Mouse (Mus musculus) kidney, embryonic 14.5 days (tissue): Measurements from ENCODE around the gene Trim46. TPM values are rescaled to one million over a fixed set of nuclear protein-coding genes. Genes with fewer than 3 reads are reported as not detected.

Source experiments
- ATAC-seq: fragments of 200-750 bp; cut with Nextera tagmentation; 2 replicates; pipeline ENCODE4 v1.8.0; 2017; ENCODE audit warnings: moderate number of reproducible peaks, mild to moderate bottlenecking, moderate TSS enrichment, moderate library complexity; ENCODE audit not compliant: low FRiP score, low TSS enrichment
- H3K27ac ChIP-seq: fragments of 300-500 bp; sonication (generic); 2 replicates; pipeline ENCODE4 v1.5.1; 2014; ENCODE audit warnings: low read depth, mild to moderate bottlenecking, low read length, moderate library complexity, mixed read lengths
- H3K27me3 ChIP-seq: fragments of 300-500 bp; sonication (generic); 2 replicates; pipeline ENCODE4 v1.6.1; 2014; ENCODE audit warnings: mild to moderate bottlenecking, low read length; ENCODE audit not compliant: control insufficient read depth, insufficient read depth
- H3K36me3 ChIP-seq: fragments of 300-500 bp; sonication (generic); 2 replicates; pipeline ENCODE4 v1.6.1; 2014; ENCODE audit warnings: low read length, mixed read lengths; ENCODE audit not compliant: control insufficient read depth, insufficient read depth
- H3K4me1 ChIP-seq: fragments of 300-500 bp; sonication (generic); 2 replicates; pipeline ENCODE4 v1.6.1; 2014; ENCODE audit warnings: low read length, mixed read lengths; ENCODE audit not compliant: control insufficient read depth, insufficient read depth
- H3K4me2 ChIP-seq: fragments of 300-500 bp; sonication (generic); replicated peaks from 2 replicates; pipeline ENCODE4 v1.6.1; 2014; ENCODE audit warnings: low read depth, mild to moderate bottlenecking, low read length
- H3K4me3 ChIP-seq: fragments of 300-500 bp; sonication (generic); 2 replicates; pipeline ENCODE4 v1.5.1; 2014; ENCODE audit warnings: mild to moderate bottlenecking, low read length
- H3K9ac ChIP-seq: fragments of 300-500 bp; sonication (generic); 2 replicates; pipeline ENCODE4 v1.6.1; 2014; ENCODE audit warnings: low read depth, mild to moderate bottlenecking, low read length, moderate library complexity
- H3K9me3 ChIP-seq: fragments of 300-500 bp; sonication (generic); 2 replicates; pipeline ENCODE4 v1.6.1; 2016; ENCODE audit warnings: low read length; ENCODE audit not compliant: control insufficient read depth
- WGBS: fragments of 180-500 bp; shearing (Covaris S2); extraction: QIAGEN DNeasy Blood & Tissue Kit; methylation state at CpG from one replicate; pipeline ENCODE4 v1.1.7; 2014; 5-methylcytosine and 5-hydroxymethylcytosine counted together
- polyA plus RNA-seq: library from polyadenylated mRNA; unstranded; fragments of >200 nt; fragmentation: Nextera tagmentation; extraction: Ambion mirVana; gene quantifications from 2 replicates; pipeline ENCODE4 v1.2.1, GENCODE M21; 2014

Trim46 gene
- polyA plus RNA-seq, 1 experiment from 2014 or later = 3.6 TPM

DNA sequence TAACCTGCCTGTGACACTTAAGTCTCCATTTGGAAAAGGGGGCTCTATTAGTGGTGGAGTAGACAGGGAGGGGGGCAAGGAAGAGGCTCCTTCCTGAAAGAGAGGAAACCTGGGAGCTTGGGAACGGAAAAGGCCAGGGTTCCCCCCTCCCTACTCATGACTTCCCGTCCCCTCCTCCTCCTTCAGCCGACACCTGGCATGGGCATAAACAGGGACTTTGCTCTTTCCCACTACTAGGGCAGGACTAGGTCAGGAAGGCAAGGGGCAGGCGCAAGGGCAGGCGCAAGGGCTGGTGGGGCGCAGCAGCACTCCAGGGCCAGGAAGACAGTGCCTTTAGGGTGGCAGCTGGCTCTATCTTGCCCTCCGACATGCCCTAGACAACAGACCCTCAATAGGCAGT lies 32.0 kb upstream of the Trim46 start:
- peak overlapping the region; percentile 51 for H3K4me3 ChIP-seq
- WGBS = 36% methylated on average over 6 of the region's 7 CpGs
- peaks cover 2% of the 10 kb centered on the region for H3K27me3 ChIP-seq
- no peak for ATAC-seq
- peaks cover 16% of the 10 kb centered on the region for H3K36me3 ChIP-seq
- peak overlapping the region; percentile 78; the same call in 1 of the 2 replicates for H3K9ac ChIP-seq
- H3K9me3 ChIP-seq = no peaks in the 10 kb centered on the region
- peaks cover 44% of the 10 kb centered on the region for H3K4me1 ChIP-seq
- peak overlapping the region; percentile 65 for H3K4me2 ChIP-seq
- peak overlapping the region; percentile 89 for H3K27ac ChIP-seq

DNA sequence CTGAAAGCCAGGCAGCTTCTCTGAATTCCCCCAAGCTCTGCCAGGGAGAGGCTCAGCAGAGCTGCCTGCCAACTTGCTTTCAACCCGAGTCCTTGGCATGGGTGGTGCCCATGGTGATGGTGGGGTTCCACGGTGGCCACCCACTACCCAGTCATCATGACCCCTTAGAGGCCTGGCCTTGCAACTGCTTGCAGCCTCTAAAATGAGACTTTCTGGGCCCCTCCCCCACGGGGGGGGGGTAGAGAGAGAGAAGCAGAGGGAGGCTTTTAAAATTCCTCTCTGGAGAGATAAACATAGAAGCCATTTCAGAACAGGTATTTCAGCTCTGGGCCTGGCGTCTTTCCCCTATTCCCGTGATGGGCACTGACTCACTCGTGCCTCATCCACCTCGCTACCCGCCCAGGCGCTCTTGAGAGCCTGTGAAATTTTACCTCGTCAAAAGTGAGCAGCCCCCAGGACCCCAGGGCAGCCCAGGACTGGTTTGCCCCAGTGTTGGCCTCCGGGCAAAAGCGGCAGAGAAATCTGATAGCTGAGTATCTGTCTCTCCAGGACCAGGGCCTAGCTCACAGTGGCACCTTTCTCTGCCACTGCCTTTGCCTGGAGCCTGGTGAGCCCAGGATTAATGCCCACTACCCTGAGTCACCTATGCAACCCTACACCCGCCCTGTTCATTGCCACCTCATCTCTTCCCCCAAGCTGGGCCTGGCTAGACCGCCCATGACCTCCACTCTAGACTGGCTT lies 31.3 kb upstream of the Trim46 start:
- H3K9me3 ChIP-seq = no peaks in the 10 kb centered on the region
- H3K4me1 ChIP-seq = peaks cover 44% of the 10 kb centered on the region
- peak overlapping the region; percentile 89 for H3K27ac ChIP-seq
- WGBS = 14% methylated on average over 14 of the region's 14 CpGs
- ATAC-seq = peak; percentile 11; the same call in 1 of the 2 replicates
- H3K36me3 ChIP-seq = peaks cover 20% of the 10 kb centered on the region
- peak overlapping the region; percentile 65 for H3K4me2 ChIP-seq
- H3K4me3 ChIP-seq = peak overlapping the region; percentile 51
- peaks cover 2% of the 10 kb centered on the region for H3K27me3 ChIP-seq
- H3K9ac ChIP-seq = peak overlapping the region; percentile 78; the same call in 1 of the 2 replicates

DNA sequence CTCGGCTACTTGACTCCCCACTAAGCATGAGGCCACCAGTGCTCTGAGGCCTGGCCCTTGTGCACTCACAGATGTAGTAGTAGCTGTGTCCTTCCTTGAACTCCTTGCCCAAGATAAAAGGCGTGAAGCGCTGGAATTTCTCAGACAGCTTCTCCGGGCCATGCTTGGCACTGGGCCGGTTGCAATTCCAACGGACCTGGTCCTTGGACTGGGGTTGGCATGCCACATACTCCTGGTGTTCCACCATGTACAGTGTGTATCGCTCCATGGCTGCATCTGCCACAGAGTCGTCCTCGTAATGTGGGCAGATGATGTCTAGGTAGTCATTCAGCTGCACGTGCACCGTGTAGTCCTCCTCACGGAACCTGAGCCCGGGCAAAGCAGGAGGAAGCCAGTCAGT lies 30.0 kb upstream of the Trim46 start:
- no peak overlapping the region for H3K4me2 ChIP-seq
- no peak overlapping the region for H3K9ac ChIP-seq
- no peaks in the 10 kb centered on the region for H3K9me3 ChIP-seq
- H3K27ac ChIP-seq = no peak overlapping the region
- no peak for ATAC-seq
- H3K36me3 ChIP-seq = peaks cover 30% of the 10 kb centered on the region
- peaks cover 31% of the 10 kb centered on the region for H3K4me1 ChIP-seq
- no peaks in the 10 kb centered on the region; the same call in 1 of the 2 replicates for H3K27me3 ChIP-seq
- no peak overlapping the region for H3K4me3 ChIP-seq
- WGBS = 92% methylated on average over 13 of the region's 13 CpGs

DNA sequence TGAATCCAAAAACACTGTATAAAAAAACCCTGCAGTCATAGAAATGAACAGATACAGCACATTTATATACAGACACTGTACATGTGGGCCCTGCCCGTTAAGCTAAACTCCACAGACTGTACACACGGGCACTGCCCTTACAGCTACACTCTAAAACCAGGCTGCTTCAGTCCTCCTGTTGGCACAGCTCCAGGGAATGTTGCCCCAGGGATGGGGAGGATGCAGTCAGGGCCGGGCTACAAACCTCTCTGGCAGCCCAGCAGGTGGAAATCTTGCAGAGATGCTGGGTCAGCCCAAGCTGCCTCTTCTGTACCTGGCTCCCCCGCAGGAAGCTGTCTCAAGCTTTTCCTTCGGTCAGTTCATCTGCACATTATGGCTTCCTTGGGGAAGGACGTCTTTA lies 25.7 kb upstream of the Trim46 start:
- Histone ChIP-seq H3K4me2 (no peak overlapping the region), H3K27ac (no peak overlapping the region), H3K9ac (no peak overlapping the region), H3K4me3 (no peak overlapping the region), H3K9me3 (no peaks in the 10 kb centered on the region), H3K27me3 (no peaks in the 10 kb centered on the region), H3K36me3 (peaks cover 36% of the 10 kb centered on the region), H3K4me1 (peaks cover 31% of the 10 kb centered on the region)
- no peak for ATAC-seq
- WGBS = 63% methylated on average over 6 of the region's 6 CpGs

DNA sequence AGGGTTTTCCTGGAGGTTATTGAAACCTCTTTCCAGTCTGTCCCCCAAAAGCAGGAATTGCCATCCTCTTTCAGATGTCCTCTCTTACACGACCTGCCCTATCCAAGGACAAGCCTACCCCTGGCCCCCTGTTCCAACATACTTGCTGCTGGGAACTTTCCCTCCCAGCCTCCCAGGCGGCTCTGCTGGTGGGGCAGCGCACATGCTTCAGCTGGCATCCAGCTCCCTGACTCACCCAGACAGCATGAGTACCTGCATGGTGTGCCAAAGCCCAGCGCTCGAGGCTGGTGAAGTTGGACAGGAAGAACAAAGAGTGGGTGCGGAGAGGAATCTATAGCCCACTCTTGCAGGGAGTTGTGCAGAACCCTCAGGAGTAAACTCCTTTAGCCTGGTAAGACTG lies 24.8 kb upstream of the Trim46 start:
- 74% methylated on average over 6 of the region's 6 CpGs for WGBS
- ATAC-seq = no peak
- H3K4me2 ChIP-seq = peak overlapping the region; percentile 78; the same call in 1 of the 2 replicates
- no peaks in the 10 kb centered on the region for H3K9me3 ChIP-seq
- no peaks in the 10 kb centered on the region for H3K27me3 ChIP-seq
- H3K9ac ChIP-seq = peak overlapping the region; percentile 76
- peaks cover 35% of the 10 kb centered on the region for H3K36me3 ChIP-seq
- H3K4me1 ChIP-seq = peaks cover 30% of the 10 kb centered on the region
- H3K4me3 ChIP-seq = peak overlapping the region; percentile 53
- peak overlapping the region; percentile 86; the same call in 1 of the 2 replicates for H3K27ac ChIP-seq

DNA sequence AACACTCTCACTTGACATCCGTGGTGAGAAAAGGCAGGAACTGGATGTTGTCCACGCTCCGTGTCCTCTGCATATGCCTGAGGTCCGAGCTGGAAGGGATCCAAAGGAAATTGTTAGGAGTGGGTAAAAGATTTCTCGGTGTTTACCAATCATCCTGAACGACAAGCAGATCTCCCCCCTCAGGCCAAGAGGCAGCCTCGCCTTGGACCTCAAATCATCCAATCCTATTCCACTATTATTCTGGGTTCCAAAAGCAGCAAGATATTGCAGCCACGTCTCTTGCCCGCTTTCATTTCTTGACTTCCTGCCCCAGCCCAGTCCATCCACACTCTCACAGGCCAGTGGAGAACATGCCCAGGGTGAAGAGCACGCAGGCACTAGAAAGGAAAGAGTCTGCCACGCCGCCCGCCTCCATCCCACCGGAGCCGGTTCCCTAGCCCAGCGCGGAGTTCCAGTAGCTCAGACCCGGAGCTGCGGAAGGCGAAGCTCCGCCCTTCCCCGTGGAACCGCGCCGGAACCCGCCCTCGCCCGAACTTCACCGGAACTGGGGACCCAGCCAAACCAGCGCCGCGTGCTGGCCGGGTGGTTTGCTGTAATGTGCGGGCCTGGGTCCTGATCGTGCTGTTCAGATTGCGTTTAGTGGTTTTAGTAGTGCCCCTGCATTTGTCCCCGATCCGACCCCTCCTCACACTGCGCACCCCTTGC lies 24.1 kb upstream of the Trim46 start, which contains the start of gene Slc50a1:
Gene Slc50a1, minus strand, starts transcription at position 520 of the 705 bp plus-strand sequence.
- ATAC-seq = peak; percentile 58
- H3K4me1 ChIP-seq = peaks cover 30% of the 10 kb centered on the region

DNA sequence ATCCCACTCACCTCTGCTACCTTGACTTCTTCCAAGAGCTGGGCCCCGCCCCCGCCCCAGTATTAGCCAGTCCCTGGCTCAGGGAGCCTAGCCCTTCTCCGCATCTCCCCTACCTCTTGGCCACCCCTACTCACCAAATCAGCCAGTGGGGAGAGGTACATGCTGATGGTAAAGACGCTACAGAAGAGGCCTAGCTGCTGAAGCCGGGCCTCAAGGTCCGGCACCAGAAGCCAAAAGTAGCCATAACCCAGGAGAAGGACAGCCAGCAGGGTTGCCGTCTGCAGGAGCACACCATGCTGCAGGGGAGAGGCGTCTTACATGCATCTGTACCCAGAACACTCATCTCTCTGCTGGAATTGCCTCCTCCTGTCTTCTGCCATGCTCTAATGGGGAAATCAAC lies 22.8 kb upstream of the Trim46 start:
- Histone ChIP-seq H3K9ac (peak overlapping the region; percentile 23; the same call in 1 of the 2 replicates), H3K4me3 (no peak overlapping the region), H3K9me3 (no peaks in the 10 kb centered on the region), H3K4me2 (peak overlapping the region; percentile 78; the same call in 1 of the 2 replicates), H3K27ac (no peak overlapping the region), H3K4me1 (peaks cover 30% of the 10 kb centered on the region), H3K27me3 (no peaks in the 10 kb centered on the region), H3K36me3 (peaks cover 23% of the 10 kb centered on the region)
- no peak for ATAC-seq
- 55% methylated on average over 8 of the region's 8 CpGs for WGBS

More for the DNA sequence above, 24.1 kb upstream of the Trim46 start, which contains the start of gene Slc50a1:
- peak within 1 kb of the TSS; percentile 53 for H3K4me3 ChIP-seq
- no peaks in the 10 kb centered on the region for H3K27me3 ChIP-seq
- no peaks in the 10 kb centered on the region for H3K9me3 ChIP-seq
- peak within 1 kb of the TSS; percentile 78 for H3K4me2 ChIP-seq
- 3% methylated on average over 39 of the region's 39 CpGs for WGBS
- peaks cover 28% of the 10 kb centered on the region for H3K36me3 ChIP-seq
- H3K27ac ChIP-seq = peak within 1 kb of the TSS; percentile 86
- peak within 1 kb of the TSS; percentile 76 for H3K9ac ChIP-seq

DNA sequence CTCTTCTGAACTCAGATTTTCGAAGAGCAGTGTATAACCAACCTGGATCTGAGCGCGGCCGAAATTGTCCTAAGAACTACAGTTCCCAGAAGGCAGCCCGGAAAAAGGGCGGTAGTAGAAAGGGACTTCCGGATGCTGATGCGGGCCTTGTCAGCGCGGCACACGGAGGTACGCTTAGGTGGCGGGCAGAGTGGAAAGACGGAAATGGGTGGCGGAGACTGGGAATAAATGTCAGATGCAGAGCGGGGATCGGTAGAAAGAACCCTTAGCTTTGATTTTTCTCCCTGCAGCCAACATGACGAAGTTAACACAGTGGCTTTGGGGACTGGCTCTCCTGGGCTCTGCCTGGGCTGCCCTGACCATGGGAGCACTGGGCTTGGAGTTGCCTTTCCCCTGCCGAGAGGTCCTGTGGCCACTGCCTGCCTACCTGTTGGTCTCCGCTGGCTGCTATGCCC lies 20.4 kb upstream of the Trim46 start:
- peak; percentile 83 for ATAC-seq
- Histone ChIP-seq H3K27ac (peak overlapping the region; percentile 10; the same call in 1 of the 2 replicates), H3K4me2 (peak overlapping the region; percentile 85), H3K36me3 (peaks cover 7% of the 10 kb centered on the region; the same call in 1 of the 2 replicates), H3K9me3 (no peaks in the 10 kb centered on the region), H3K4me3 (peak overlapping the region; percentile 83), H3K4me1 (peaks cover 30% of the 10 kb centered on the region), H3K27me3 (no peaks in the 10 kb centered on the region), H3K9ac (peak overlapping the region; percentile 84)
- WGBS = 0% methylated on average over 20 of the region's 20 CpGs
